Comparison of ENCODE assay signal across 8 mouse cellular contexts in the genomic region with DNA sequence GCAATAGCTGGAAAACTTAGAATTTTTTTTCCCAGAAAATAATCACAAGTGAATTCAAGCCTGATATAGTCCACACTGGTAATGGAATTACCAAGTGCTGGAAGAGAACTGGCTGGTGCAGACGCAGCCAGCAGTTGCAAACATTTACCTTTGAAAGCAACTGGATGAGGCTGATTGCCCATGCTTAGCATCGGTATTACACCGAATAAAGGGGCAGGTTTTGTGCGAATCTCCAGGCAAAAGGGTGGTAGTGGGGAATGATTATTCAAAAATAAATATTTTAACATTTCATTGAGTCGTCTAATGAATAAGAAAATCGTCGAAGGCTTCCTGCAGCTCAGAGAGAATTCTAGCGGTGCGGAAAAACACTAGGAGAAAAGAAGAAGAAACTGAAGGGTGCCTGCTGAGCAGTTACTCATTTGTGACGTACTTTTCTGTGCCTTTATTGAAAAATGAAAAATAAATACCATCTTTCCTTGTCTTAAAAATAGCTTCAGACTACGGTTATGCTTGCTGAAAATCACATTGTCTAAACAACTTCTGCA. TPM values are rescaled to one million over a fixed set of nuclear protein-coding genes. Genes with fewer than 3 reads are reported as not detected.
DNase-seq lines count a peak whose midpoint lies in the region; ATAC-seq and TF ChIP-seq lines count a peak whose summit lies in the region.

No protein-coding gene starts in this region.

- peak overlapping the region; percentile 80 for H3K4me3 ChIP-seq in lung, adult 2 months (replicated peaks; ENCODE audit: extremely low read depth, low read depth, low read length)
- peak overlapping the region; percentile 46 for H3K4me3 ChIP-seq in forebrain, embryonic 14.5 days (ENCODE audit: low read depth, low read length)
- peak overlapping the region; percentile 60 for H3K4me3 ChIP-seq in limb, embryonic 10.5 days
- H3K4me3 ChIP-seq in neural tube, embryonic 14.5 days (ENCODE audit: low read depth, low read length), result peak overlapping the region; percentile 50

- H3K36me3 ChIP-seq in forebrain, embryonic 14.5 days (ENCODE audit: control insufficient read depth, insufficient read depth, low read length), result no peaks in the 10 kb centered on the region
- H3K36me3 ChIP-seq in limb, embryonic 10.5 days, result no peaks in the 10 kb centered on the region
- no peaks in the 10 kb centered on the region for H3K36me3 ChIP-seq in neural tube, embryonic 14.5 days (ENCODE audit: control insufficient read depth, insufficient read depth, low read length)

- H3K9ac ChIP-seq in forebrain, embryonic 14.5 days (ENCODE audit: low read length), result peak overlapping the region; percentile 66
- peak overlapping the region; percentile 72 for H3K9ac ChIP-seq in neural tube, embryonic 14.5 days (replicated peaks; ENCODE audit: low read depth, low read length)

- TF ChIP-seq POLR2A in lung, adult 2 months (IDR thresholded peaks at IDR 0.05; ENCODE audit: borderline replicate concordance, extremely low read depth, low read depth, low read length), result no peak

- TF ChIP-seq CTCF in lung, adult 2 months (IDR thresholded peaks at IDR 0.05; ENCODE audit: insufficient read depth, low read length), result no peak

- H3K4me2 ChIP-seq in forebrain, embryonic 14.5 days (ENCODE audit: low read length), result peak overlapping the region; percentile 97
- peak overlapping the region; percentile 99 for H3K4me2 ChIP-seq in neural tube, embryonic 14.5 days (ENCODE audit: low read depth, low read length)

- H3K27ac ChIP-seq in forebrain, embryonic 14.5 days (ENCODE audit: low read depth, low read length), result no peak overlapping the region
- peak overlapping the region; percentile 86 for H3K27ac ChIP-seq in limb, embryonic 10.5 days
- H3K27ac ChIP-seq in neural tube, embryonic 14.5 days (ENCODE audit: low read depth, low read length), result no peak overlapping the region

- 16% methylated on average over 11 of the region's 11 CpGs for WGBS in lung, adult 2 months
- WGBS in forebrain, embryonic 14.5 days, result 3% methylated on average over 11 of the region's 11 CpGs
- 7% methylated on average over 11 of the region's 11 CpGs for WGBS in limb, embryonic 10.5 days
- WGBS in neural tube, embryonic 14.5 days, result 2% methylated on average over 11 of the region's 11 CpGs

- H3K4me1 ChIP-seq in lung, adult 2 months (ENCODE audit: control insufficient read depth, insufficient read depth, low read length), result no peaks in the 10 kb centered on the region; the same call in 1 of the 2 replicates
- H3K4me1 ChIP-seq in forebrain, embryonic 14.5 days (ENCODE audit: control insufficient read depth, insufficient read depth, low read length), result peaks cover 9% of the 10 kb centered on the region
- peaks cover 47% of the 10 kb centered on the region for H3K4me1 ChIP-seq in limb, embryonic 10.5 days
- H3K4me1 ChIP-seq in neural tube, embryonic 14.5 days (ENCODE audit: control insufficient read depth, insufficient read depth, low read length), result peaks cover 11% of the 10 kb centered on the region

- no peak for DNase-seq in lung, adult 2 months
- no peak for DNase-seq in lung, postnatal 25 days (ENCODE audit: low spot score)
- no peak for DNase-seq in forebrain, embryonic 14.5 days (ENCODE audit: low spot score)
- no peak for DNase-seq in limb, embryonic 10.5 days (ENCODE audit: low spot score)
- no peak for DNase-seq in right cerebral cortex, postnatal 4 days
- DNase-seq in ovary, postnatal 36 days (ENCODE audit: low spot score), result no peak
- no peak for DNase-seq in urinary bladder, postnatal 25 days (ENCODE audit: low spot score)

- peaks cover 40% of the 10 kb centered on the region for H3K27me3 ChIP-seq in forebrain, embryonic 14.5 days (replicated peaks; ENCODE audit: control insufficient read depth, insufficient read depth, low read length)
- H3K27me3 ChIP-seq in limb, embryonic 10.5 days (ENCODE audit: low read depth, poor library complexity, severe bottlenecking), result peaks cover 38% of the 10 kb centered on the region; the same call in 1 of the 2 replicates
- no peaks in the 10 kb centered on the region for H3K27me3 ChIP-seq in neural tube, embryonic 14.5 days (ENCODE audit: control insufficient read depth, insufficient read depth, low read length)

- no peak for ATAC-seq in forebrain, embryonic 14.5 days
- ATAC-seq in neural tube, embryonic 14.5 days (ENCODE audit: low read depth), result no peak

- H3K9me3 ChIP-seq in forebrain, embryonic 14.5 days (replicated peaks; ENCODE audit: control insufficient read depth, low read length), result no peaks in the 10 kb centered on the region
- no peaks in the 10 kb centered on the region for H3K9me3 ChIP-seq in limb, embryonic 10.5 days (replicated peaks)
- H3K9me3 ChIP-seq in neural tube, embryonic 14.5 days (ENCODE audit: control insufficient read depth, low read length), result no peaks in the 10 kb centered on the region

RNA-seq across cellular contexts. Expression of gene Meis1, which starts 7.3 kb away (rescaled TPM):
- polyA plus RNA-seq in lung, adult 2 months (2012; rRNA removed), result 26.0 and 31.3 TPM in 2 replicates
- 19.2 and 20.1 TPM in 2 replicates for polyA plus RNA-seq in forebrain, embryonic 14.5 days (2014; fragmentation: Nextera tagmentation; extraction: Ambion mirVana)
- 109 and 119 TPM in 2 replicates for polyA plus RNA-seq in limb, embryonic 10.5 days (2016; fragmentation: Nextera tagmentation; extraction: Ambion mirVana)
- 170 and 186 TPM in 2 replicates for polyA plus RNA-seq in neural tube, embryonic 14.5 days (2014; fragmentation: Nextera tagmentation; extraction: Ambion mirVana)
